Mouse (Mus musculus) cerebellum, postnatal 14 days (tissue): ENCODE results near the gene Ccnd2.

Source experiments
- DNase-seq, 2 experiments: peaks; one replicate each; pipeline ENCODE4 v3.0.0; 2021; ENCODE audit warnings: mixed read lengths in 2 of 2

Ccnd2 gene

DNA sequence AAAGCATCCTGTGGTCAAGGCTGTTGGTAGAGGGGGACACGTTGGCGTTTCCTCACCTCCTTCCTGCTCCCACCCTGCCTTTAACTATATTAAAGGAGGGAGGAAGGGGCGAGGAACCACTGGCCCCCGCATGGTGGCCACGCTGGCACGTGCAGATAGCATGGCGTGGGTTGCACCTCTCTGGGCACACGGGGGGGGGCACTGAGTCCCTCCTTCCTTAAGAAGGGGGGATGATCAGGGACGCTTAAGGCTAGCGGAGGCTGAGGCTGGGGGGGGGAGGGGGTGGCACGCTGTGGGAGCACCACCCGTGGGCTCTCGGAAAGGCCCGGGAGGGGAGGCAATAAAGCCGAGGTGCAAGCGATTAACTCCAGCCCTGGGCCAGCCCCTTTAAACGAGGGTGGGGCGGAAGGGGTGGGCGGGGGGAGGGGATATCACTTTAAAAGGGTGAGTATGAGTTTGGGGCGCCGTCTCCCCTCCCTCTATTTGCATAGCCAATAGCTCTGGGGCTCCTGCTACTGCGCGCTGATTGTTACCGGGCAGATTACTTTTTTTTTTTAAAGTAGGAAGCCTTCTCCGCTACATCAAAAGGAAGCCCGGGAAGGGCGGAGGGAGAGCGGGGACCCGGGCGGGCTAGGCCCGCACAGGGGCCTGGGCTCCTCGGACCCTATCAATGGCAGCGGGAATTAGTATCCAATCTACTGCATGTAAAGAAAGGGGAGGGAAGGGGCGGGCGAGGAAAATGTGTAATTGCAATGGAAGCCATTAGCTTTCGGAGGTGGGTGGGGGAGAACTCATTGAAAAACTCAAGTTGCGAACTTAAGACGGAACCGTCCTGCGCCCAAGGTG, at the start of gene Ccnd2:
Gene Ccnd2, minus strand, starts transcription at position 88 of the 846 bp plus-strand sequence.
- peak; percentile 45 to 47 for DNase-seq

DNA sequence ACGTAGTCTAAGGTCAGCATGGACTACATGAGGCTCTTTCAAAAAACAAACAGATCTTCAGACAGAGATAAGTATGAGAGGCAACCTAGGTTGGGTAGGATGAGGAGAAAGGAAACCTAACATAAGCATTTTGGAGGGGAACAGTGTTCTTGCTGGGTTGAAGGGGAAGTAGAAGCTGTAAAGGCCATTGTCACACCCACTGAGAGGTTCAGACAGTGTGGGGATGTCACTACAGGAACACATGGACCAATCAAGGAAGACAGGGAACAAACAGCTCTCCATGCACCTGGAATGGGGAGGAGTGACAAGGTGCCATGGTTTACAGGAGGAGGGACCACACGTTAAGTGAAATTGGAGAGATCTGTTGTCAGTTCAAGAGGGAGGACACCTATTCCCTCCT, 45.0 kb upstream of the Ccnd2 start:
- no peak for DNase-seq

DNA sequence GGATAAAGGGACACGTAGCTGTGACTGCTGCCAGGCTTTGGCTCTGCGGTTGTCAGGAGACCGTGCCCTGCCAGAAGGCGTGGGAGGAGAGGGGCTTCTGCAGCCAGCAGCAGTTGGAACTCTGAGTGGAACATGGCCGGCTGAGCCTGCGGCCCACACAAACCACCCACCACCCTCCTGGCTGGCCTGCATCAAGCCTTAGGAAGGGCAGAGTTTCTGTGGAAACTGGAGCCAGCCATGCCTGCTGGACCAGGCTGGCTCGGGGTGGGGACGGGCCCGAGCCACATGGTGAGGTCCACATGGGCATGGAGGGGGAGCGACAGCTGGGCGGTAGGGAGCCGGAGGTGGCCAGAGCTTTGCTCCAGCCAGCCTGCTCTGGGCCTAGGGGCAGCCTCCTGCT, 29.3 kb upstream of the Ccnd2 start:
- peak; percentile 66 to 68 for DNase-seq

DNA sequence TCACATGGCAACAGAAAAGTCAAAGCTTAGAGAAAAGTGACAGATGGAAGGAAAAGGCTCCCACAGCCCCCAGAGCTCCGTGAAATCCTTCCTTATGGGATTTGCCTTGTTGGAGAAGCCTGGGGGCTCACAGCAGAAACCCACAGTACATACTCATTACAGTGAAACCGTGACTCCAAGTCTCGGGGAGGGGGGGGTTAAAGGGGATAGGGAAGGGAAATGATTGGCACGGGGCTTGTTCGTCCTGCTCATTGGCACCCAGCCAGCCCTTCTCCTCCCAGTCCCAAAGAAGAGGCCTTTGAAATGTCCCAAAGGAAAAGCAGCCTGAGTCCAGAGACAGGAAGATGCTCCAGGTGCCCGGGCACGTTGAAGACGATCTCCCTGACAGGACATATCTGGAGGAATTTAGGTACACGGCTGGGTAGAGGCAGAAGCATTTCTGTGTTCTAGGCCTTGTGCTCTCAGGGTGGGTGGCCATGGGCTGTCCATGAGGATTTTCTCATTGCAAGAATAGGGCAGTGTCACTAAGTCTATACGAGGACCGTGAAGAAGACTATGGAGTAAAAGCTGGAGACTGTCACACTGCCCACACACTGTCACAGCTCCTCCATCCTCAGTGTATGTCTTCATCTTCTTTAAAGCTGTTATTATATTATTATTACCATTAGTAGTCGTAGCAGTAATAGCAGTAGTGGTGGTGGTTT, 27.2 kb upstream of the Ccnd2 start:
- peak; percentile 43 to 61 for DNase-seq

DNA sequence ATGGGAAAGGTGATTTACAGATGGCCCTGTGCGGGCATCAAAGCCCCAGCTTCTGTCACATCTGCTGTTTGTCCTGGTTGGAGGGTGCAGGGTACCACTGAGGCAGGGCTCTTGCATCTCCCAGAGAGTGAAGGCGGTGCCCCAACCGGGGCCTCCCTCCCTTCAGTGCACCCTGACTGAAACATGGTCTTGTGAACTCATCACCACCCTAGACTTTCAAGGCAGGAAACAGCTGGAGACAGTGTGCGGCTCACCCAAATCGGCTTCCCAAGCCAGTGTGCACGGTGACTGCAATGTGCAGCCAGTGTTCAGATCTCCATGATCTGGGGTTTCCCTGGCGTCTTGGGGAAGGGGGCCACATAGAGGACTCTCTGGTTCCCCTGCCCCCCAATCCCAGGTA, 26.0 kb upstream of the Ccnd2 start:
- no peak for DNase-seq

DNA sequence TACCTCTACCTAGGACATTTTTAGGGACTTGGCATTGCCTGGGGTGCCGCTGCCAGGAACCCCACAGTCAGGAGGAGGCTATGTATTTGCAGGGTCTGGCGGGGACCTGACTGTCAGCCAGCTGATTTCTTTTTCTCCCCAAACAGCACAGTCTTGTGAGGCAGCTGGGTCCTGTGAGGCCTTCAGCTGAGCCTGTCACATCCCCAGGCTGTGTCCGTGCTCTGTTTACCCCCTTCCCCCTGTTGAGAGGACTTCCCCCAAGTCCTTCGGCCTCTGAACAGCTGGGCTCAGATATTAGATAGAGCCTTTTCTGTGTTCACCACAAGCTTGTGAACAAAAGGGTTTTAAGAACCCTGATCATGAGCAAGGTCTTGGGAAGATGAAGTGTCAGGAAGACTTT, 25.4 kb upstream of the Ccnd2 start:
- no peak for DNase-seq

DNA sequence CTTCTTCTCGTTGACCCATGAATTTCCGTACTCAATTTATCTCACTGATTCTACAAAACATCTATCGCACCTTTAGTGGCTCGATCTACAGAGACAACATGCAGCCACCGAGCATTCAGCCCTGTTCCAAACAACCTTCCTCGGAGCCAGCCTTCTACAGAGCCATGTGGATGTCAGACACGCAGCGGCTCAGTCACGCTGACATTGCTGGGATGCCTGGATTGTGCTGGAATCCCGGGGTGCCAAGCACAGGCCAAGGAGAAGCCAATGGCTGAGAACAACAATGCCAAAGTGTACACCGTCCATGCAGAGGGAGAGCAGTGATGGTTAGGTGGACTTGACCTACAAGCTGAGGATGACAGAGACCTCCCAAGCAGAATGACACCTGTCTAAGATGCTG, 20.5 kb upstream of the Ccnd2 start:
- no peak for DNase-seq

DNA sequence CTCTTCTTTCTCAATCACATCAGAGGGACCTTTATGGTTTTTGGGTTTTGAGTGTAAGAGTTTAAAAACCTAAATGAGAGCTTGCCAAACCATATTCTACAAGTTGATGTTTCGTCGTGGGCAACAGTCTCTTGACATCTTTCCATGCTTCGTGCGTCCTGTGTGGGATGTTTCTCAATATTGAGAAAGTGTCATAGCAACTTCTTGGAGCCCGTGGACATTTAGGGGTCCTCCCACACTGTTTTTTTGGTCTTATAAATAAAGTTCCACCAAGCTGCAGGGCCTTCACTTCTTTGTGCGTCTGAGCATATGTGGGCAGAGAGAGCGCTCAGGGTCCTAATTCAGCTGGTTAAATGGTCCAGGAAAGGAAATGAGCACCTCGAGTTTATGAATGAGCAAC, 18.7 kb upstream of the Ccnd2 start:
- no peak for DNase-seq

DNA sequence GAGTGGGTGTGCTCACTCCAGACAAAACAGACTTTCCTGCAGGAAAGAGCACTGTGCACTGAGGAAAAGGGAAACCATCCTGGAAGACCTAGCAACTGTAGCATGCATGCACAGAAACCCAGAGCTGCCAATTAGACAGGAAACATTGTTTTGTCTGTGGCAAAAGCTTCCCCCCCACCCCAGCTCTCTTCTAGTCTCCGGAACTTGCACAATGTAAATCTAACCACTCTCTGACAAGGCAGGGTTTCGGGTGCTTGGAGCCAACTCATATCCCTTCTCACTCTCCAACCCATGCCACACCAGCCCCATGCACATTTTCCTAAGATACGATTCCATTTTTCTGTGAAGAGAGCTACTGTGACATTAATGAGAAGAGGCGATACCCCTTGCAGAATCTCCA, 13.7 kb upstream of the Ccnd2 start:
- no peak for DNase-seq

DNA sequence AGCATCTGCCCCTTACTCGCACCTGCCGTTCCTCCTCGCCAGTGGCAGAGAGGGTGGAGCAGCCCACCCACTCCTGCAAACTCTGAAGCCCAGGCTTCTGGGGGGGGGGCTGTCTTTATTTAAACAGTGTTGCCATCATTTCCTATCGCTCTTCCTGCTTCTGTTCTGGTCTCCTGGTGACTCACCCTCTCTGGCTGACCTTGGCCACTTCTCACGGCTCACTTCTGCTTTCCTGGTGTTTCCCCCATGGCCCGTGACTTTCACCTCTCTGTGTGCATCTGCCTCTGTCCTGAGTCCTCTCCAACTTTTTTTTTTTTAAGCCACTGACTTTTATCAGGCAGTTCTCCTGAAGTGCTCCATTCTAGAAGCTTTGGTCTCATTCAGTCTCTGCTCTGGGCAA, 10.8 kb upstream of the Ccnd2 start:
- DNase-seq, result no peak

DNA sequence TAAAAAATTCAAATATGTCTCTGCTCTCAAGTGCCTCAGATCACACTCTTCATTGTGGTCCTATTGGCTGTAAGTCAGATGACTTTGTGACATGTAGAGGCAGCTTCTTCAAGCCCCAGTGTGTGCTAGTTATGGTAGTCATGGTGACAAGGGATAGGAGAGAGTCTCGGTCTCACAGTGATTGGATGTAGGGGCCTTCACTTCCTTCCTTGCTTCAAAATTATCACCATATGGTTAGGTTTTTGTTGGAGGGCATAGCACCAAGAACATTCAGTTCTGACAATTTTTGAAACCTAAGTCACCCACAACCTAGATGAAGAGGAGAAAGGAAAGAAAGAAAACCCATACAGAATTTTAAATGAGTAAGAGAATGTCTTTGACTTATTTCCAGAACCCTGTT, 5.3 kb upstream of the Ccnd2 start:
- DNase-seq, result no peak

DNA sequence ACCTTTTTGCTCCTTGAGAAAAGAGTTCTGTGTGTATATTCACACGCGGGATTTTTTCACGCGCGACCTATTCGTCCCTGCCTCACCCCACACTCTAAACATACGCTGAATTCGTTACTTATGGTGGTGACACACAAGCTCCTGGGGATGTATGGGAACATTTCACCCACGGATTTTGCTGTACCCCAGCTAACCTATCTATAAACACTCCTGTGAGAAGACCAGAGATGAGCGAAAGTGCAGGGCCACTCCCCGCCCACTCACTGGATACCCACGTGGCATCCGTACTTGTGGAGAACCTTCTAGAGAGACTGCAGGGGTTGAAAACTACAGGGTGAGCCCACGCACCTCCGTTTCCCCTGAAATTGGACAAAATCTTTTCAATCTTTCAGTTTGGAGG, 3.5 kb upstream of the Ccnd2 start:
- DNase-seq, result no peak

DNA sequence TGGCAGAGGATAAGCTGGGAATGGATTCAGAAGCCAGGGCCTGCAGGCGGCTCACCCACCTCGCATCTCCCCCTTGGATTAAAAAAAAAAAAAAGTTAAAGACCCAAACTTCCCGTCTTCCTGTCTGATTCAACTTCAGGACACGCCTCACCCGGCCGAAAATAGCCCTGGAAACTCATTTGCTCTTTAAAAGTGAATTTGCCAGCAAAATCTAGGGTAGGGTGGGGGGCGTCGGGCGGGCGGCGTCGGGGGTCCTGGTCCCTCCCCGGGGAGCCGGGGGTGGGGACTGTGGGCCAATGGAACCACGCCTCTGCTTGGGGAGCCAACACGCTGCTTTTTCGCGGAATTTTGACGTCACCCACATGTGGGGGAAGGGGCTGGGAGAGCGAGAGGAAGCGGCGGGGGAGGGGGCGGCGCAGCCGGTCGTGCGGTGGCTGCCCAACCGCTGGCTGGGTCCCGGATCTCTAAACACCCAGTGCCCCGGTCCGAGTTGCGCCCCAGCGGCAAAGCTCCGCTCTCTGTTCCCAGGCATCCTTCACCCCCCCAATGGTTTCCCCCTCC, 2.8 kb upstream of the Ccnd2 start:
- DNase-seq, result peak in 1 of 2 experiments; percentile 40

DNA sequence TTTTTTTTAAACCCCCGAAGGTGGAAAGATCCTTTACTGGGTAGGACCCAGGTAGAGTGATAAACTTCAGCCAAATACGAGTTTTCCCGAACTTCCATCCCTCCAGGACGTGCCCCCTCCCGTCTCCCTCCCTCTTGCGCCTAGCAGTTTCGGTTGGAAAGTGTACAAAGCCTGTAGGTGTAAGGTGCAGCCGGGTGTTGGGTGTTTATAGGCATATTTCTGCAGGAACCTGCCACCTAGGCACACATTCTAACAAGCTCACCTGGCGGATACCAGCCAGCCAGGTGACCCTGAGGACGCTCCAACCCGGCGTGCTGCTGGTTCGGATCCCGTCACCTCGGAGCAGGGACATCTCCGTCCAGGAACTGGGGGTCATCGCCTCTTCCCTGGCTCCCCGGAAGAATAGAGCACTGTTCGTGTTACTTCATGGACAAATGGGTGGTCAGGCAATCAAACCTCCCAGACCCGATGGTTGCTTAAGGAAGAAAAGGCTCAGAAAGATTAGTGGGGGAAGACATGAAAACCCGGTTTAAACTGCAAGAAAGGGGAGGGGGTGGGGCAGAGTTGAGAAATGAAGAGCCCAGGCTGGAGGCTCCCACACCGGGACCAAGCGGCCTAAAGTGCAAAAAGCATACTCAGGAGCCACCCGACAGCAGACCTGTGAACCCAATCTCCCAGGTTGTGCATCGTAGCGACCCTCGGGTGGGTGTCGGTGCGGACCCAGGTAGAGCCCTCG, 2.1 kb upstream of the Ccnd2 start:
- DNase-seq, result peak in 1 of 2 experiments; percentile 11

DNA sequence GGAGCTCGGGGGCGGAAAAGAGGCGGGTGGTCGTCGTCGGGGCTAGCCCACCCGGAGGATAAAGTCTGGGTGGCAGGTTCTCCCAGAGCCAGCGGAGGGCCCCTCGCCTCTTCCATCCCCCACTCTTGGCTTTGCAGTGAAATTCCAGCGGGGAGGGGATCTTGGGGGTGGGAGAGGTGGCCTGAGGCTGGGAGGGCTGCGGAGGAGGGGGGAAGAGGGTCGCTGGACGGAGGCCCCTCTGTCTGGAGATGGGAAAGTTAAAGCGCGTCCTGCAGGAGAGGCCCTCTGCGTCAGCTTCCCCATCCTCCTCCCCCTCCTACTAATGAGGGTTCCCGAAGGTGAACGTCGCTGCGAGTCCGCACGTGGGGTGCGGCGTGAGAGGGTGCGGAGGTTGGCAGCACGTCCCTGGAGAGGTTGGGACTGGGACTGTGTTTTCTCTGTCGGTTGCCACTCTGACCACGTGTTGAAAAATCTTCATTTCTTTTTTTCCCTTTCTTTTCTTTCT, 1.4 kb upstream of the Ccnd2 start:
- DNase-seq, result no peak

DNA sequence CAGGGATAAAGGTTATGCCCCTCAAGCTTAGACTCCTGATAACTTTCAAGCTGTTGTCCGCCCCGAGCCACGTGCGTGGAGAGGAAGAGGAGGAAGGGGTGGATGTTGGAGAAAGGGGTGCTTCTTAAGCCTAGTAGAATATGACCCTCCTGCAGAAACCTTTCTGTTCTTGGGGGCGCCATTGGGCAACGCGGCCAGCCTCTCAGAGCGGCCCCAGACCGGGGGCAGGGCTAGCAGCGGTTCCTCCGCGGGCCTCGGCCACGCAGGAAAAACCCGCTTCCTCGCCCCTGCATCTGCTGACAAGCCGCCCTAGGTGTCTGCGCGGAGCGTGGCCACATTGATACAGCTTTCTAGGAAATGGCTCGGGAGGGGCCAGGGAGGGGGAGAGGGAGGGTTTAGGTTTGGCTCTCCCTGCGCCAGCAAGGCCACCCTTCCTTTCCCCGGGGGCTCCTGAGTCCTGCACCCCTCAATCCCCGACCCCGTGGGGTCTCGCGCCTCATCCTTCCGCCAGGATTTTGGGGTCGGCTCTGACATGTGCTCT, 358 bp downstream of the Ccnd2 start:
- DNase-seq, result peak; percentile 46 to 64

DNA sequence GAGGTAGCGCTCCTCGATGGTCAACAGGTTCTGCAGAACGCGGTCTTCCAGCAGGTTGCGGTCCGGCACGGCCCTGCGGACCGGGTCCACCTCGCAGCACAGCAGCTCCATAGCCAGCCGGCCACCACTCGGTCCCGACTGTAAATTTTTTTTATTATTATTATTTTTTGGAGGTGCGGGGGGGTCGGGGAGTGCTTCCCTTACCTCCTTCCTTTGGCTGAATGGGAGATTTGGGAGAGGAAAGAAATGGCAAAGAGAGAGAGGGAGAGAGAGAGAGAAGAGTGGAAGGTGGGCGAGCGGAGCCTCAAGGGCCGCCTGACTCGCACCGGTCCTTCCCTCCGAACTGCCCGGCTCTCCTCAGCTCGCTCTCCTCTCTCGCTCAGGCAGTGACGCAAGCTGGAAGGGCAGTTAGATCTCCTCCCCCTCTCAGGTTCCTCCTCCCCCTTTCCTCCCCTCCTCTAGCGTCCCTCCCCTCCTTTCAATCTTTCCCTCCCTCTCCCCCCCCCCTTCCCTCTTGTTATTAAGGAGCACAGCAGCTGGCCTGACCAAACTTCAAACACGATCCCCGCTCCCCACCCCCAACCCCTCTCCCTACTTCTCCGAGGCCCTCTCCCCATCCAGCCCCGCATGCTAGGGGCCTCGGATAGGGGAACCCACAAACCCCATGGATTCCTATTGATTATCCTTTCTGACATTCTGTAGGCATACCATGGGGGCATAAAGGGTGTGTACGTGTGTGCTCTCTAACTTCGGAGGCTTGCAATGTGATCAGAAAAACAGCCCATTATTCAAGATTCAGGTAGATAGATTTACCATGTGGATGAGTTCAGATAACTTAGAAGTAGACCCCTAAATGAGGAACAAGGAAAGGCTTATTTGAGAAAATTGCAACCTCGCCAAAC, 1.1 kb downstream of the Ccnd2 start:
- peak; percentile 64 to 67 for DNase-seq

DNA sequence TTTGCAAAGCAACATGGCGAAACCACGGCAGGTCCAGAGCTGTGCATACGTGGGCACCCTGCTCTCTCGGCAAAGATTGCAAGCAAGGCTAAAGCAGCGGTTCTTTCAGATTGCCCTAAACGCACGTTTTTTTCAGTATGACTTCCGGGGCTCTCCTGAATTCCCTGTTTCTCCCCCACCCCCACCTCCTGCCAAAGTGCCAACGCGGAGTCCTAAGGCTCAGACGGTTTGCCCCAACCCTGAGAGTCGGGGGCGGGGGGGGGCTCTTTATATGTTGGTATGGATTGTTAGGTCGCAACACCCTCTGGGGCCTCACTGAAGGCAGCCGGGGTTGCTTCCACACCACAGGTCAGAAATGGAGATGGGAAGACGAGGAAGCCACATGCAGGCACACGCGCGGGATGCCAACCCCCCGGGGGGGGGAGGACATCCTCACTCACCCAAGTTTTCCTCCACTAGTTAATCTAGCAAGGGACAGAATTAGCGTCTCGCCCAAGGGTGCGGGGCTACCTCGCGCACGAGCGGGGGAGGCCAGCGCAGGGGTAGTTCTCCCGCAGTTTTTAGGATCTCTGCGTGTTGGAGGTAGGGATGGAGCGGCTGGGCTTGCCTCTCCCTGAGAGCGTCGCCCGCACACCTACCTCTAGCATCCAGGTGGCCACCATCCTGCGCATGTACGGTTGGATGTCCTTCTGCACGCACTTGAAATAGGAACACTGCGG, 1.9 kb downstream of the Ccnd2 start:
- peak; percentile 52 to 62 for DNase-seq

DNA sequence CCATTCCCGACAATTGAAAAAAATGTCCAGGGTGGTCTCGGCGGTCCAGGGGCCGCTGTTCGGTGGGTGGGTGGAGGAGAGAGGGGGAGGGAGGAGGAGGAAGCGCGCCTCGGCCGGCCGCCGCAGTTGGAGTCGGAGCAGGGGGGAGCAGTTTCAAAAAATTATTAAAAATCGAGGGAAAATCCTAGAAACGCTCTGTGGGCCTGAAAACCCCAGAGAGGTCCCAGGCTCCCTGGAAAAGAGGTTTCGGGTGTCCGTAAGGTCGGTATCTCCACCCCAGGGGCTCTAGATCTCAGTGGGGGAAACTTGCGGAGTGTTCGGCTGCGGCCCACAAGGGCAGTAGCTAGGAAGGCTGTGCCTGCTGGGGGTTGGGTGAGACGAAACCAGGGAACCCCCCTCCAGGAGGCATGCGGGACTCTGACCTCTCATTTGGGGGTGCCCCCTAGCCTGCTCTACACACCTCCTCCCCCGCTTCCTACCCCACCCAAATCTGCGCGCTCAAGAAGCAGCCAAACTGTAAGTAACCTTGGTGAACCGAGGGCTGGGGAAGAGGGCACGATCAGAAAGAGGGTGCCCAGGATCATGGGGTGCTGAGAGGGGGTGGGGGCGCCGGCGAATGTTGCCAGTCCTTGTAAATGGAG, 2.6 kb downstream of the Ccnd2 start:
- DNase-seq, result peak; percentile 34 to 41

DNA sequence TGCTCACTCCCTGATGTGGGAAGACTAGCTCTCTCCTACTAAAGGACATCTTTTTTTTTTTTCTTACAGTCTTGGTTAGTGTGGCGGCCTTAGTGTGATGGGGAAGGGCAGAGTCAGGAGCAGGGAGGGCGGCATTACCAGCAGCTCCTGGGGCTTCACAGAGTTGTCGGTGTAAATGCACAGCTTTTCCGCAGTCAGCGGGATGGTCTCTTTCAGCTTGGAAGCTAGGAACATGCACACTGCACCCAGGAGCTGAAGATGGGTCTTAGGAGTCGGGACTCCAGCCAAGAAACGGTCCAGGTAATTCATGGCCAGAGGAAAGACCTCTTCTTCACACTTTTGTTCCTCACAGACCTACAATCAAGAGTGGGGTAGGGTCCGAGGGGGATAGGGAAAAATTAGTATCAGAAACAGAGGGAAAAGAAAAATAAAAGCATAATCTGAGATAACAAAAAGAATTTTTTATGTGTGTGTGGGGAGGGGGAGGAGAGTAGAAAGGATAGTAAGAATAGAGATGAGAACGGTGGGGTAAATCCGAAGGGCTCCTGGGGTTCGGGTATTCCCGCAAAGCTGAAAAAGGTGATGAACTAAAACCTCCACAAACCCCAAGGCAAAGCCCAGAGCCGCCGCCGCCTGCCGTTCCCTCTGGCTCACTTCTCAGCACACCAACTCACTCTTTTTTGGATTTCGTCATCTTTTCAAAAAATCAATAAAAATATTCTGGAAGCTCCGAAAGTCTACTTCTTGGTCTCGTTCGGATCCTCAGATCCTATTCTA, 3.3 kb downstream of the Ccnd2 start:
- peak; percentile 30 to 35 for DNase-seq
